Mouse (Mus musculus) c-Kit-negative CD71-positive TER-119-positive erythroid progenitor cells, embryonic 14.5 days (primary cell): ENCODE results near the gene Ptprg.

Experiments
- DNase-seq: peaks from one replicate; pipeline ENCODE4 v3.0.0-alpha.2; 2013; ENCODE audit warnings: low read depth, low spot score

Ptprg gene

GRCm38 (mm10) chr14:12132046-12132615 is 578.8 kb downstream of the Ptprg start:
- DNase-seq, result no peak

- no peak for DNase-seq
These were observed 579.8 kb downstream of the Ptprg start for GRCm38 (mm10) chr14:12133163-12133562.

GRCm38 (mm10) chr14:12134504-12134903 is 581.2 kb downstream of the Ptprg start:
- DNase-seq, result no peak

- no peak for DNase-seq
These were observed 583.2 kb downstream of the Ptprg start for GRCm38 (mm10) chr14:12136536-12136935.

GRCm38 (mm10) chr14:12139643-12140481 is 586.5 kb downstream of the Ptprg start:
- no peak for DNase-seq

- no peak for DNase-seq
These were observed 590.7 kb downstream of the Ptprg start for GRCm38 (mm10) chr14:12143941-12144485.

GRCm38 (mm10) chr14:12145919-12146318 is 592.6 kb downstream of the Ptprg start:
- no peak for DNase-seq

- DNase-seq, result no peak
These were observed 596.2 kb downstream of the Ptprg start for GRCm38 (mm10) chr14:12149529-12149928.

- DNase-seq, result no peak
These were observed 598.6 kb downstream of the Ptprg start for GRCm38 (mm10) chr14:12151927-12152326.

GRCm38 (mm10) chr14:12152748-12153147 is 599.4 kb downstream of the Ptprg start:
- no peak for DNase-seq

GRCm38 (mm10) chr14:12153599-12153998 is 600.3 kb downstream of the Ptprg start:
- no peak for DNase-seq

GRCm38 (mm10) chr14:12161738-12162310 is 608.5 kb downstream of the Ptprg start:
- no peak for DNase-seq

- no peak for DNase-seq
These were observed 609.1 kb downstream of the Ptprg start for GRCm38 (mm10) chr14:12162331-12162854.

- DNase-seq, result no peak
These were observed 609.9 kb downstream of the Ptprg start for GRCm38 (mm10) chr14:12163196-12163595.

- DNase-seq, result no peak
These were observed 613.9 kb downstream of the Ptprg start for GRCm38 (mm10) chr14:12167215-12167614.

GRCm38 (mm10) chr14:12167651-12168050 is 614.3 kb downstream of the Ptprg start:
- no peak for DNase-seq

- DNase-seq, result no peak
These were observed 624.1 kb downstream of the Ptprg start for GRCm38 (mm10) chr14:12177436-12177835.

- no peak for DNase-seq
These were observed 625.3 kb downstream of the Ptprg start for GRCm38 (mm10) chr14:12178645-12179044.

GRCm38 (mm10) chr14:12180116-12180515 is 626.8 kb downstream of the Ptprg start:
- no peak for DNase-seq

GRCm38 (mm10) chr14:12185040-12185439 is 631.7 kb downstream of the Ptprg start:
- DNase-seq, result no peak

GRCm38 (mm10) chr14:12188352-12188751 is 635.0 kb downstream of the Ptprg start:
- DNase-seq, result no peak

GRCm38 (mm10) chr14:12189266-12189665 is 635.9 kb downstream of the Ptprg start:
- no peak for DNase-seq
